Mouse (Mus musculus): ENCODE results near the gene Uso1.

DNA sequence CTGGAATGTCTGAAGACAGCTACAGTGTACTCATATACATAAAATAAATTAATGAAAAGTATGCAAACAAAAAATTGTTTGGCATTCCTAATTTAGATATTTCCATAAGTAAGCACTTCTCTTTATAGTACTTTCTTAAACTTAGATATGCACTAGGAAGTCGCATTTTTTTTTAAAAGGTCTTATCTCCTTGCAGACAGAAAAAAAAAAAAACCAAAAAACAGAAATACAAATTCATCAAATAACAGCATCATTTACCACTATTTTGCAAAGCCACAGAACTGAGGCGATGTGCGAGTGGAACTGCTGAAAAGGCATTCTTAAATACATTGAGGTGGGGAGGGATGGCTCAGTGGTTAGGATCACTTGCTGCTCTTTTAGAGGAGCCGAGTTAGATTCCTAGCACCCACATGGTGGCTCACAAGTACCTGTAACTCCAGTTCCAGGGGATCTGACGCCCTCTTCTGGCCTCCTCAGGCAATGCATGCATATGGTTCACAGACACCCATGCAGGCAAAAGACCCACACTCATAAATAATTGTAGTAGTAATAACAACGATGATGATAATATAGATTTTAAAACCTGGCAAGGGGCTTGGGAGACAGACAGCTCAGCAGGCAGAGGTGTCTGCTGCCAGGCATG, 7.6 kb upstream of the Uso1 start:
- TF ChIP-seq CTCF (IDR thresholded peaks at IDR 0.05; ENCODE audit: low read depth, low read length) (peak; percentile 16; the same call in 1 of the 2 replicates), GATA2 (IDR thresholded peaks at IDR 0.05; ENCODE audit: borderline replicate concordance, low read depth, low read length) (no peak)
